8 mouse cellular contexts compared by ENCODE assay signal in genomic region chr14:31018860-31019291, GRCm38 (mm10). TPM values are rescaled to one million over a fixed set of nuclear protein-coding genes. Genes with fewer than 3 reads are reported as not detected.
DNase-seq lines count a peak whose midpoint lies in the region; ATAC-seq and TF ChIP-seq lines count a peak whose summit lies in the region.

Pbrm1 (plus strand) TSS chr14:31019138.
Gnl3 (minus strand) TSS chr14:31019152.

- peak within 1 kb of the TSS; percentile 87 for H3K4me3 ChIP-seq in embryonic facial prominence, embryonic 13.5 days
- peak within 1 kb of the TSS; percentile 69 for H3K4me3 ChIP-seq in heart, adult 2 months
- peak within 1 kb of the TSS; percentile 87 for H3K4me3 ChIP-seq in limb, embryonic 13.5 days
- H3K4me3 ChIP-seq in midbrain, embryonic 16.5 days (ENCODE audit: low read depth, low read length), result peak within 1 kb of the TSS; percentile 84

- TF ChIP-seq CTCF in heart, adult 2 months (IDR thresholded peaks at IDR 0.05), result peak; percentile 41

- under 1% methylated on average over 50 of the region's 53 CpGs for WGBS in embryonic facial prominence, embryonic 13.5 days
- 1% methylated on average over 48 of the region's 53 CpGs for WGBS in heart, adult 2 months
- under 1% methylated on average over 53 of the region's 53 CpGs for WGBS in limb, embryonic 13.5 days
- under 1% methylated on average over 42 of the region's 53 CpGs for WGBS in midbrain, embryonic 16.5 days

- peak within 1 kb of the TSS; percentile 97 for H3K27ac ChIP-seq in embryonic facial prominence, embryonic 13.5 days
- peak within 1 kb of the TSS; percentile 84 for H3K27ac ChIP-seq in heart, adult 2 months
- peak within 1 kb of the TSS; percentile 97 for H3K27ac ChIP-seq in limb, embryonic 13.5 days
- peak within 1 kb of the TSS; percentile 98 for H3K27ac ChIP-seq in midbrain, embryonic 16.5 days (ENCODE audit: low read length)

- ATAC-seq in embryonic facial prominence, embryonic 13.5 days (ENCODE audit: insufficient number of reproducible peaks, insufficient read depth, low FRiP score, low TSS enrichment, low read depth), result peak; percentile 91
- peak; percentile 93 for ATAC-seq in limb, embryonic 13.5 days (ENCODE audit: low FRiP score, low read depth)
- ATAC-seq in midbrain, embryonic 16.5 days, result peak; percentile 95

- TF ChIP-seq EP300 in heart, adult 2 months (IDR thresholded peaks at IDR 0.05; ENCODE audit: insufficient read depth, low read depth, low read length), result 0 out of 2 replicates have a peak, but pooled peaks have one; percentile 16

- H3K79me2 ChIP-seq in heart, adult 2 months (replicated peaks; ENCODE audit: control insufficient read depth, insufficient read depth, low read length), result 0 out of 2 replicates have a peak, but pooled peaks cover 3% of the 10 kb centered on the region

- H3K27me3 ChIP-seq in embryonic facial prominence, embryonic 13.5 days, result no peaks in the 10 kb centered on the region
- H3K27me3 ChIP-seq in heart, adult 2 months (ENCODE audit: control insufficient read depth, insufficient read depth, low read length), result no peaks in the 10 kb centered on the region
- H3K27me3 ChIP-seq in limb, embryonic 13.5 days, result no peaks in the 10 kb centered on the region
- H3K27me3 ChIP-seq in midbrain, embryonic 16.5 days (ENCODE audit: control insufficient read depth, insufficient read depth, low read depth, low read length), result no peaks in the 10 kb centered on the region

- DNase-seq in 3134 (ENCODE audit: extremely low read depth, insufficient read length, low spot score), result peak; percentile 97
- DNase-seq in adrenal gland, postnatal 36 days, result peak; percentile 98 to 99
- peak; percentile 97 to 98 for DNase-seq in heart, adult 2 months
- peak; percentile 97 for DNase-seq in kidney, adult 8-10 months
- DNase-seq in spleen, postnatal 10 days (ENCODE audit: low spot score in 2 of 2), result peak; percentile 95 to 98

- no peaks in the 10 kb centered on the region for H3K9me3 ChIP-seq in embryonic facial prominence, embryonic 13.5 days
- no peaks in the 10 kb centered on the region for H3K9me3 ChIP-seq in limb, embryonic 13.5 days
- H3K9me3 ChIP-seq in midbrain, embryonic 16.5 days (replicated peaks; ENCODE audit: control insufficient read depth, low read length, poor library complexity, severe bottlenecking), result no peaks in the 10 kb centered on the region

- H3K36me3 ChIP-seq in embryonic facial prominence, embryonic 13.5 days, result peaks cover 53% of the 10 kb centered on the region
- H3K36me3 ChIP-seq in heart, adult 2 months (ENCODE audit: control insufficient read depth, insufficient read depth, low read length), result peaks cover 23% of the 10 kb centered on the region
- peaks cover 53% of the 10 kb centered on the region for H3K36me3 ChIP-seq in limb, embryonic 13.5 days
- H3K36me3 ChIP-seq in midbrain, embryonic 16.5 days (ENCODE audit: control insufficient read depth, insufficient read depth, low read length), result peaks cover 15% of the 10 kb centered on the region

- TF ChIP-seq POLR2A in heart, adult 2 months (IDR thresholded peaks at IDR 0.05; ENCODE audit: insufficient read depth, low read depth, low read length), result peak; percentile 78

- H3K4me2 ChIP-seq in embryonic facial prominence, embryonic 13.5 days, result peak within 1 kb of the TSS; percentile 79
- H3K4me2 ChIP-seq in limb, embryonic 13.5 days (replicated peaks), result peak within 1 kb of the TSS; percentile 82
- peak within 1 kb of the TSS; percentile 70 for H3K4me2 ChIP-seq in midbrain, embryonic 16.5 days (ENCODE audit: low read length)

- peaks cover 25% of the 10 kb centered on the region for H3K4me1 ChIP-seq in embryonic facial prominence, embryonic 13.5 days
- peaks cover 7% of the 10 kb centered on the region for H3K4me1 ChIP-seq in heart, adult 2 months (ENCODE audit: control insufficient read depth, insufficient read depth, low read length)
- peaks cover 28% of the 10 kb centered on the region for H3K4me1 ChIP-seq in limb, embryonic 13.5 days
- H3K4me1 ChIP-seq in midbrain, embryonic 16.5 days (ENCODE audit: control insufficient read depth, insufficient read depth, low read length), result peaks cover 29% of the 10 kb centered on the region

- H3K9ac ChIP-seq in embryonic facial prominence, embryonic 13.5 days, result peak within 1 kb of the TSS; percentile 95
- peak within 1 kb of the TSS; percentile 94 for H3K9ac ChIP-seq in heart, adult 2 months (ENCODE audit: low read depth, low read length)
- H3K9ac ChIP-seq in limb, embryonic 13.5 days, result peak within 1 kb of the TSS; percentile 93
- peak within 1 kb of the TSS; percentile 85 for H3K9ac ChIP-seq in midbrain, embryonic 16.5 days (ENCODE audit: low read depth, low read length)

- intact Hi-C loops in heart, adult 2 months (cut with DNase I), result loop anchor here (1.0 kb wide), 1 partner anchor 18 kb away; the partner anchor contains the start of genes Glt8d1 and Spcs1

RNA-seq across cellular contexts. Expression of gene Pbrm1, which starts in this region (rescaled TPM):
- 10 to 100 TPM; 56.9 to 57.6 TPM for total RNA-seq in adrenal gland, postnatal 36 days (2021)
- polyA plus RNA-seq in embryonic facial prominence, embryonic 13.5 days (2015; fragmentation: Nextera tagmentation; extraction: Ambion mirVana), result 138 and 145 TPM in 2 replicates
- 10 to 100 TPM; 49.6 to 52.8 TPM for total RNA-seq in heart, adult 2 months (2021)
- 7.7 and 15.7 TPM in 2 replicates for polyA plus RNA-seq in heart, adult 2 months (2012; rRNA removed)
- polyA plus RNA-seq in limb, embryonic 13.5 days (2015; fragmentation: Nextera tagmentation; extraction: Ambion mirVana), result 148 and 156 TPM in 2 replicates
- 118 and 128 TPM in 2 replicates for polyA plus RNA-seq in midbrain, embryonic 16.5 days (2015; fragmentation: Nextera tagmentation; extraction: Ambion mirVana)

RNA-seq across cellular contexts. Expression of gene Gnl3, which starts in this region (rescaled TPM):
- total RNA-seq in adrenal gland, postnatal 36 days (2021), result 100 to 1,000 TPM in 1 of 2 experiments, 10 to 100 TPM in 1; 70.5 to 126 TPM
- polyA plus RNA-seq in embryonic facial prominence, embryonic 13.5 days (2015; fragmentation: Nextera tagmentation; extraction: Ambion mirVana), result 125 and 128 TPM in 2 replicates
- total RNA-seq in heart, adult 2 months (2021), result 10 to 100 TPM; 26.2 to 27.6 TPM
- polyA plus RNA-seq in heart, adult 2 months (2012; rRNA removed), result 8.1 and 19.2 TPM in 2 replicates
- 115 and 120 TPM in 2 replicates for polyA plus RNA-seq in limb, embryonic 13.5 days (2015; fragmentation: Nextera tagmentation; extraction: Ambion mirVana)
- polyA plus RNA-seq in midbrain, embryonic 16.5 days (2015; fragmentation: Nextera tagmentation; extraction: Ambion mirVana), result 46.4 and 49.3 TPM in 2 replicates

Comparison
In these comparisons a context has a peak if more than half of its experiments do, and no peak if none do; other contexts are left out.
1. Peak in every context shown above with its lines: DNase-seq, ATAC-seq, H3K4me3 ChIP-seq and H3K27ac ChIP-seq.